Mouse (Mus musculus) ZHBTc4 (cell line): Measurements from ENCODE around the gene Adgrf5.
"Not testable (repeated sequence)": the region's sequence is repeated elsewhere in the genome, so short reads cannot be mapped to it uniquely, and the experiment has no call there.

Experiments
- DNase-seq: peaks from one replicate; pipeline ENCODE4 v3.0.0-alpha.2; 2011; ENCODE audit warnings: low read depth, low spot score

The Adgrf5 gene

GRCm38 (mm10) chr17:43359826-43360619 is at the start of gene Adgrf5:
Gene Adgrf5 (plus strand): TSS chr17:43360451.
- peak; percentile 28 for DNase-seq

GRCm38 (mm10) chr17:43325986-43326671 is 34.1 kb upstream of the Adgrf5 start:
- no peak for DNase-seq

GRCm38 (mm10) chr17:43326726-43327700 is 33.2 kb upstream of the Adgrf5 start:
- peak; percentile 85 for DNase-seq

GRCm38 (mm10) chr17:43327810-43328209 is 32.4 kb upstream of the Adgrf5 start:
- no peak for DNase-seq

- DNase-seq: peak; percentile 17
These were observed 31.0 kb upstream of the Adgrf5 start for GRCm38 (mm10) chr17:43329216-43329615.

- DNase-seq: no peak
These were observed 30.5 kb upstream of the Adgrf5 start for GRCm38 (mm10) chr17:43329761-43330183.

- no peak for DNase-seq
These were observed 27.6 kb upstream of the Adgrf5 start for GRCm38 (mm10) chr17:43332686-43333085.

GRCm38 (mm10) chr17:43334074-43334473 is 26.2 kb upstream of the Adgrf5 start:
- DNase-seq: no peak

GRCm38 (mm10) chr17:43337643-43338042 is 22.6 kb upstream of the Adgrf5 start:
- no peak for DNase-seq

- no peak for DNase-seq
These were observed 22.0 kb upstream of the Adgrf5 start for GRCm38 (mm10) chr17:43338279-43338678.

GRCm38 (mm10) chr17:43346499-43346898 is 13.8 kb upstream of the Adgrf5 start:
- DNase-seq: not testable (repeated sequence)

GRCm38 (mm10) chr17:43357902-43358539 is 2.2 kb upstream of the Adgrf5 start:
- DNase-seq: no peak

GRCm38 (mm10) chr17:43361021-43361420 is 770 bp downstream of the Adgrf5 start:
- DNase-seq: no peak

GRCm38 (mm10) chr17:43362362-43362761 is 2.1 kb downstream of the Adgrf5 start:
- DNase-seq: peak; percentile 25

- no peak for DNase-seq
These were observed 2.6 kb downstream of the Adgrf5 start for GRCm38 (mm10) chr17:43362881-43363280.

GRCm38 (mm10) chr17:43363921-43364320 is 3.7 kb downstream of the Adgrf5 start:
- DNase-seq: peak; percentile 53

GRCm38 (mm10) chr17:43365297-43365696 is 5.0 kb downstream of the Adgrf5 start:
- DNase-seq: no peak

- peak; percentile 5 for DNase-seq
These were observed 6.2 kb downstream of the Adgrf5 start for GRCm38 (mm10) chr17:43366486-43366885.

- no peak for DNase-seq
These were observed 7.9 kb downstream of the Adgrf5 start for GRCm38 (mm10) chr17:43368171-43368576.

- no peak for DNase-seq
These were observed 12.4 kb downstream of the Adgrf5 start for GRCm38 (mm10) chr17:43372604-43373003.

- no peak for DNase-seq
These were observed 13.8 kb downstream of the Adgrf5 start for GRCm38 (mm10) chr17:43374020-43374419.
